Mouse (Mus musculus) gastrocnemius, postnatal 4 days (tissue): ENCODE measurements around the gene Aspm. TPM values are rescaled to one million over a fixed set of nuclear protein-coding genes. Genes with fewer than 3 reads are reported as not detected.

Experiments
- DNase-seq, 2 experiments: peaks; one replicate each; pipeline ENCODE4 v3.0.0; 2021 to 2022; ENCODE audit warnings: low spot score in 2 of 2, mixed read lengths in 2 of 2
- total RNA-seq, 2 experiments: library from RNA; stranded (reverse); gene quantifications; 2 replicates each; pipeline ENCODE4 v1.2.3; 2021

The Aspm gene
- total RNA-seq, 2 experiments from 2014 or later = 12.3 to 13.9 TPM

DNA sequence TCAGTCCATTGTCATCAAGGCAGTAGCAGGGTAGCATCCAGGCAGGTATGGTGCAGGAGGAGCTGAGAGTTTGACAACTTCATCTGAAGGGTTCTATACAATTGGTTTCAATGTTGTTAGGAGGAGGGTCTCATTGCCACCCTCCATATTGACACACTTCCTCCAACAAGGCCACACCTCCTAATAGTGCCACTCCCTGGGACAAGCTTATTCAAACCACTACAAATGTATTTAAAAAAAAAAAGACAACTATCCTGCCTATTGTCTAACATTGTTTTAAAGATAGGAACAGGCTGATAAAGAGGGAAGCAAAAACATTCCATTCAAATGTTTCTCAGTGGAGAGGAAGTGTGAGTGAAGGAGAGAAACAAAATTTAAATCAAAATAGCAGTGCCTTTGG is 45.2 kb downstream of the Aspm start:
- DNase-seq = no peak

DNA sequence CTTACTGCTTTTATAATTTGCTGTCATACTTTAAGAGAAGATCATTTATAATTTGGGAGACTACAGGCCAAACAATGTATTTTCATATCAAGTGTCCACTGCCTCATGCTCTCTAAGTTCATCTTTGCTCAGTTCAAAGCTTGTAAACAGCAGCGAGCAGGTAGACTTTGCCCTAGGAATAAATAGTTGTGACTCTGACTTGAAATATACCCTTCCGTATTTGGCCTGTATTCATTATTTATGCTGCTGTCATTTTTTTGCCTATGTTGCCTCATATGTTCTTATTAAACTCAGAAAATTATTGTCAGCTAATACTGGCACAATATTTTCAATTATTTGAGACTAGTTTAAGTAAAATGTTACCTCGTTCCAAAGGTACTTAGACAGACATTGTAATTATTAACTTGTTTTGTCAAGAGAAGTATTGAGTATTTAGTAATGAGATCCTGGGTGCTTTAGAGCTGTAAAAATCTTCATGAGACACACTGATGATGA is 46.7 kb downstream of the Aspm start, which contains the start of gene F13b:
Gene F13b, plus strand, starts transcription at position 445 of the 495 bp plus-strand sequence.
- no peak for DNase-seq

DNA sequence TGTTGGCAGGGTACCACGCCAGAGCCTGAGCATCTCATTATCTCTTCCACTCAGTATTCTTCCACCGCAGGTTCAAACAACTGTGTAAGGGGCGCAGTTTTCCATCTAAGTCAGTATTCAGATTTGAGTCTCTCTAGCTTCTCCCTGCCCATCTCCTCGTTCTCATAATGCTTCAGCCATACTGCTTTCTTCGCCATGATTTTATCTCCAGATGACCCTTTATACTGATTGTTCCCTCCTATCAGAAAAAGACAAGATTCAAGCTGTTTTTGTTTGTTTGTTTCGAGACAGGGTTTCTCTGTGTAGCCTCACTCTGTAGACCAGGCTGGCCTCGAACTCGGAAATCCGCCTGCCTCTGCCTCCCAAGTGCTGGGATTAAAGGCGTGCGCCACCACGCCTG is 60.0 kb downstream of the Aspm start:
- no peak for DNase-seq

Other genes starting within 250 kb of the Aspm start
- not detected for gene Crb1, start 77.7 kb upstream of the Aspm start, total RNA-seq
- gene Zbtb41, start 32.5 kb upstream of the Aspm start, total RNA-seq = 10 to 100 TPM; 20.6 to 23.2 TPM
- gene F13b, start 46.9 kb downstream of the Aspm start, total RNA-seq = under 1 TPM in 1 of 2 experiments, not detected in 1; 0.57 TPM
- not detected for gene Cfhr1, start 105.5 kb downstream of the Aspm start, total RNA-seq